Comparison of ENCODE assay signal across 8 mouse cellular contexts in the genomic region with DNA sequence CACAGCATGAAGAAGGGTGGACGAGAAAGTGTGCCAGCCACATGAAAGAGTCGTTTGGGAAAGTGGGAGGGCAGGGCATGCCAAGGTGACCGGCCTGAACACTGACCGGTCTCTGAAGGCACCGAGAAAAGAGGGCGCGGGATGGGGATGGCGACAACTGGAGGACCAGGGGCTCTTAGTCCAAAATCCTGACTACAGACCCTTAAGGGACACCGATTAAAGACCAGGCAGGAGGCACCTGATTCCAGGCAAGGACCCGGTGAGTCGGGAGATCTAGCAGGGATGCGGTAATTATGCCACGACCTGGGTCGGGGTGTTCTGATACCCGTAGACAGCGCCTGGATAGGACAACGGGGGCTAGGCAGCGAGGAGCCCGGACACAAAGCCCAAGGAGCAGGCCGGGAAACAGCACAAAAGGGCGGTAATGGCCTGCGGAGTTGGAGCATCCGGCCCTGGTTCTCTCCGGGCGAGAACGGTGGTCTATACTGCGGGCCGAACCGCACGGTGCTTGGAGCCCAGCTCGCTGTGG. TPM values are rescaled to one million over a fixed set of nuclear protein-coding genes. Genes with fewer than 3 reads are reported as not detected.
DNase-seq lines count a peak whose midpoint lies in the region; ATAC-seq and TF ChIP-seq lines count a peak whose summit lies in the region.

No protein-coding gene starts in this region.

- H3K9me3 ChIP-seq in heart, embryonic 11.5 days (replicated peaks; ENCODE audit: control insufficient read depth, low read length), result no peaks in the 10 kb centered on the region
- H3K9me3 ChIP-seq in G1E (replicated peaks), result no peaks in the 10 kb centered on the region
- H3K9me3 ChIP-seq in intestine, postnatal 0 days (ENCODE audit: control insufficient read depth), result no peaks in the 10 kb centered on the region
- H3K9me3 ChIP-seq in midbrain, embryonic 12.5 days, result no peaks in the 10 kb centered on the region

- TF ChIP-seq POLR2A in embryonic fibroblast, embryonic 13.5 days (IDR thresholded peaks at IDR 0.05; ENCODE audit: low read depth, low read length), result 0 out of 2 replicates have a peak, but pooled peaks have one; percentile 15

- peaks cover 12% of the 10 kb centered on the region for H3K4me1 ChIP-seq in heart, embryonic 11.5 days (ENCODE audit: control insufficient read depth, insufficient read depth, low read length)
- peaks cover 59% of the 10 kb centered on the region for H3K4me1 ChIP-seq in G1E (ENCODE audit: insufficient read depth, low read depth, low read length)
- no peaks in the 10 kb centered on the region for H3K4me1 ChIP-seq in embryonic fibroblast, embryonic 13.5 days (ENCODE audit: control insufficient read depth, insufficient read depth, low read length)
- peaks cover 7% of the 10 kb centered on the region; the same call in 1 of the 2 replicates for H3K4me1 ChIP-seq in intestine, postnatal 0 days (replicated peaks; ENCODE audit: control insufficient read depth, insufficient read depth, low read length)
- H3K4me1 ChIP-seq in midbrain, embryonic 12.5 days, result peaks cover 13% of the 10 kb centered on the region

- H3K4me2 ChIP-seq in heart, embryonic 11.5 days, result peak overlapping the region; percentile 100
- H3K4me2 ChIP-seq in intestine, postnatal 0 days (replicated peaks; ENCODE audit: low read depth), result peak overlapping the region; percentile 98
- peak overlapping the region; percentile 88 for H3K4me2 ChIP-seq in midbrain, embryonic 12.5 days (replicated peaks)

- no peak for TF ChIP-seq CTCF in G1E (IDR thresholded peaks at IDR 0.05; ENCODE audit: low read depth, low read length)
- no peak for TF ChIP-seq CTCF in embryonic fibroblast, embryonic 13.5 days (IDR thresholded peaks at IDR 0.05; ENCODE audit: borderline replicate concordance, insufficient read depth, low read length)
- TF ChIP-seq CTCF in intestine, postnatal 0 days (IDR thresholded peaks at IDR 0.05; ENCODE audit: low read depth), result no peak

- WGBS in heart, embryonic 11.5 days (ENCODE audit: insufficient replicate concordance), result under 1% methylated on average over 30 of the region's 31 CpGs
- WGBS in intestine, postnatal 0 days, result under 1% methylated on average over 31 of the region's 31 CpGs
- WGBS in midbrain, embryonic 12.5 days, result under 1% methylated on average over 31 of the region's 31 CpGs

- peak overlapping the region; percentile 73 for H3K4me3 ChIP-seq in heart, embryonic 11.5 days (ENCODE audit: low read depth, low read length)
- peak overlapping the region; percentile 82 for H3K4me3 ChIP-seq in G1E (ENCODE audit: low read depth, low read length)
- H3K4me3 ChIP-seq in embryonic fibroblast, embryonic 13.5 days (ENCODE audit: insufficient read depth, low read length), result peak overlapping the region; percentile 68
- peak overlapping the region; percentile 62 for H3K4me3 ChIP-seq in intestine, postnatal 0 days (ENCODE audit: low read depth, low read length)
- H3K4me3 ChIP-seq in midbrain, embryonic 12.5 days, result peak overlapping the region; percentile 69

- peak; percentile 8; the same call in 1 of the 2 replicates for ATAC-seq in heart, embryonic 11.5 days (replicated peaks; ENCODE audit: insufficient number of reproducible peaks, low FRiP score, low TSS enrichment)
- ATAC-seq in G1E (ENCODE audit: extremely low read depth, insufficient number of reproducible peaks, low FRiP score, poor library complexity, severe bottlenecking), result no peak
- no peak for ATAC-seq in intestine, postnatal 0 days
- ATAC-seq in midbrain, embryonic 12.5 days (ENCODE audit: low FRiP score, low read depth), result no peak; the same call in 1 of the 2 replicates

- no peak for DNase-seq in heart, postnatal 25 days (ENCODE audit: low spot score)
- DNase-seq in G1E (ENCODE audit: low spot score), result peak; percentile 41
- no peak for DNase-seq in gastrocnemius, postnatal 4 days (ENCODE audit: low spot score in 2 of 2)
- no peak for DNase-seq in left cerebral cortex, postnatal 36 days (ENCODE audit: low spot score in 2 of 2)

- intact Hi-C loops in heart, postnatal 25 days (cut with DNase I), result loop anchor here (1.0 kb wide), 1 partner anchor 42 kb away; no protein-coding TSS in a partner anchor
- intact Hi-C loops in left cerebral cortex, postnatal 36 days (cut with DNase I), result loop anchor here (1.0 kb wide), 1 partner anchor 42 kb away; no protein-coding TSS in a partner anchor

- 0 out of 2 replicates have a peak, but pooled peaks cover 4% of the 10 kb centered on the region for H3K27me3 ChIP-seq in heart, embryonic 11.5 days (ENCODE audit: control insufficient read depth, insufficient read depth, low read length)
- peaks cover 11% of the 10 kb centered on the region for H3K27me3 ChIP-seq in G1E (ENCODE audit: insufficient read depth, low read length)
- no peaks in the 10 kb centered on the region for H3K27me3 ChIP-seq in intestine, postnatal 0 days (replicated peaks; ENCODE audit: control insufficient read depth, insufficient read depth, low read length)
- no peaks in the 10 kb centered on the region; the same call in 1 of the 2 replicates for H3K27me3 ChIP-seq in midbrain, embryonic 12.5 days

- peak overlapping the region; percentile 57; the same call in 1 of the 2 replicates for H3K27ac ChIP-seq in heart, embryonic 11.5 days (ENCODE audit: low read depth, low read length)
- peak overlapping the region; percentile 4; the same call in 1 of the 2 replicates for H3K27ac ChIP-seq in embryonic fibroblast, embryonic 13.5 days (ENCODE audit: insufficient read depth, low read length)
- H3K27ac ChIP-seq in intestine, postnatal 0 days (ENCODE audit: low read depth, low read length), result peak overlapping the region; percentile 90
- H3K27ac ChIP-seq in midbrain, embryonic 12.5 days (replicated peaks), result peak overlapping the region; percentile 94

- no peaks in the 10 kb centered on the region for H3K36me3 ChIP-seq in heart, embryonic 11.5 days (ENCODE audit: control insufficient read depth, insufficient read depth, low read length)
- peaks cover 6% of the 10 kb centered on the region for H3K36me3 ChIP-seq in G1E (replicated peaks)
- no peaks in the 10 kb centered on the region; the same call in 1 of the 2 replicates for H3K36me3 ChIP-seq in intestine, postnatal 0 days (ENCODE audit: control insufficient read depth, insufficient read depth)
- H3K36me3 ChIP-seq in midbrain, embryonic 12.5 days, result no peaks in the 10 kb centered on the region

- H3K9ac ChIP-seq in heart, embryonic 11.5 days (ENCODE audit: low read depth, low read length), result peak overlapping the region; percentile 86
- H3K9ac ChIP-seq in intestine, postnatal 0 days (ENCODE audit: low read depth, low read length), result peak overlapping the region; percentile 81
- peak overlapping the region; percentile 92 for H3K9ac ChIP-seq in midbrain, embryonic 12.5 days (replicated peaks)

RNA-seq across cellular contexts. Expression of gene Slc43a2, which starts 0.6 kb away (rescaled TPM):
- 2.7 and 4.2 TPM in 2 replicates for polyA plus RNA-seq in heart, embryonic 11.5 days (2014; fragmentation: Nextera tagmentation; extraction: Ambion mirVana)
- total RNA-seq in heart, postnatal 25 days (2021), result 10 to 100 TPM; 14.9 to 18.2 TPM
- 11.5 and 14.2 TPM in 2 replicates for total RNA-seq in G1E (2014; fragmentation: Nextera tagmentation)
- 3.8 and 4.2 TPM in 2 replicates for total RNA-seq in G1E (2017)
- 5.3 and 7.5 TPM in 2 replicates for polyA plus RNA-seq in G1E (2012)
- 5.4 and 6.9 TPM in 2 replicates for polyA plus RNA-seq in embryonic fibroblast, embryonic 13.5 days (2011; ENCODE audit: insufficient read length, low read depth, missing spikeins)
- 46.4 and 59.5 TPM in 2 replicates for polyA plus RNA-seq in intestine, postnatal 0 days (2015; fragmentation: Nextera tagmentation; extraction: Ambion mirVana)
- polyA plus RNA-seq in midbrain, embryonic 12.5 days (2016; fragmentation: Nextera tagmentation; extraction: Ambion mirVana), result 12.7 and 15.4 TPM in 2 replicates
- 10 to 100 TPM; 22.2 to 25.0 TPM for total RNA-seq in gastrocnemius, postnatal 4 days (2021)
- 10 to 100 TPM; 51.1 to 63.1 TPM for total RNA-seq in left cerebral cortex, postnatal 36 days (2021)

RNA-seq across cellular contexts. Expression of gene Scarf1, which starts 17.6 kb away (rescaled TPM):
- 7.6 and 8.7 TPM in 2 replicates for polyA plus RNA-seq in heart, embryonic 11.5 days (2014; fragmentation: Nextera tagmentation; extraction: Ambion mirVana)
- total RNA-seq in heart, postnatal 25 days (2021), result 10 to 100 TPM in 1 of 2 experiments, 1 to 10 TPM in 1; 8.5 to 12.1 TPM
- not detected in 2 replicates for total RNA-seq in G1E (2014; fragmentation: Nextera tagmentation)
- total RNA-seq in G1E (2017), result 0.11 TPM in 1 of 2 replicates, not detected in the other
- 0.03 and 0.08 TPM in 2 replicates for polyA plus RNA-seq in G1E (2012)
- 0.25 TPM in 1 of 2 replicates, not detected in the other for polyA plus RNA-seq in embryonic fibroblast, embryonic 13.5 days (2011; ENCODE audit: insufficient read length, low read depth, missing spikeins)
- 2.8 and 3.2 TPM in 2 replicates for polyA plus RNA-seq in intestine, postnatal 0 days (2015; fragmentation: Nextera tagmentation; extraction: Ambion mirVana)
- polyA plus RNA-seq in midbrain, embryonic 12.5 days (2016; fragmentation: Nextera tagmentation; extraction: Ambion mirVana), result 4.7 TPM in 2 replicates
- total RNA-seq in gastrocnemius, postnatal 4 days (2021), result 1 to 10 TPM; 7.5 to 9.0 TPM
- 1 to 10 TPM; 1.2 to 1.8 TPM for total RNA-seq in left cerebral cortex, postnatal 36 days (2021)

RNA-seq across cellular contexts. Expression of gene Rilp, which starts 21.0 kb away (rescaled TPM):
- 0.94 and 2.0 TPM in 2 replicates for polyA plus RNA-seq in heart, embryonic 11.5 days (2014; fragmentation: Nextera tagmentation; extraction: Ambion mirVana)
- total RNA-seq in heart, postnatal 25 days (2021), result 10 to 100 TPM; 47.4 to 47.8 TPM
- total RNA-seq in G1E (2014; fragmentation: Nextera tagmentation) (1.1 and 1.2 TPM in 2 replicates), G1E (2017) (0.29 and 0.49 TPM in 2 replicates)
- 0.18 and 0.25 TPM in 2 replicates for polyA plus RNA-seq in G1E (2012)
- 1.7 TPM in 2 replicates for polyA plus RNA-seq in embryonic fibroblast, embryonic 13.5 days (2011; ENCODE audit: insufficient read length, low read depth, missing spikeins)
- 6.8 and 6.9 TPM in 2 replicates for polyA plus RNA-seq in intestine, postnatal 0 days (2015; fragmentation: Nextera tagmentation; extraction: Ambion mirVana)
- polyA plus RNA-seq in midbrain, embryonic 12.5 days (2016; fragmentation: Nextera tagmentation; extraction: Ambion mirVana), result 0.30 and 0.66 TPM in 2 replicates
- total RNA-seq in gastrocnemius, postnatal 4 days (2021), result 10 to 100 TPM; 16.4 to 24.5 TPM
- total RNA-seq in left cerebral cortex, postnatal 36 days (2021), result 1 to 10 TPM; 1.9 to 2.3 TPM

RNA-seq across cellular contexts. Expression of gene Prpf8, which starts 44.3 kb away (rescaled TPM):
- polyA plus RNA-seq in heart, embryonic 11.5 days (2014; fragmentation: Nextera tagmentation; extraction: Ambion mirVana), result 56.1 and 62.1 TPM in 2 replicates
- 10 to 100 TPM; 78.7 to 89.4 TPM for total RNA-seq in heart, postnatal 25 days (2021)
- total RNA-seq in G1E (2014; fragmentation: Nextera tagmentation) (537 and 539 TPM in 2 replicates), G1E (2017) (147 and 150 TPM in 2 replicates)
- polyA plus RNA-seq in G1E (2012), result 55.3 and 90.1 TPM in 2 replicates
- polyA plus RNA-seq in embryonic fibroblast, embryonic 13.5 days (2011; ENCODE audit: insufficient read length, low read depth, missing spikeins), result 127 and 132 TPM in 2 replicates
- 15.4 and 15.5 TPM in 2 replicates for polyA plus RNA-seq in intestine, postnatal 0 days (2015; fragmentation: Nextera tagmentation; extraction: Ambion mirVana)
- 78.5 and 81.6 TPM in 2 replicates for polyA plus RNA-seq in midbrain, embryonic 12.5 days (2016; fragmentation: Nextera tagmentation; extraction: Ambion mirVana)
- total RNA-seq in gastrocnemius, postnatal 4 days (2021), result 10 to 100 TPM; 97.2 TPM
- 100 to 1,000 TPM; 127 to 138 TPM for total RNA-seq in left cerebral cortex, postnatal 36 days (2021)

RNA-seq across cellular contexts. Expression of gene Pitpna, which starts 57.0 kb away (rescaled TPM):
- polyA plus RNA-seq in heart, embryonic 11.5 days (2014; fragmentation: Nextera tagmentation; extraction: Ambion mirVana), result 57.1 and 59.7 TPM in 2 replicates
- total RNA-seq in heart, postnatal 25 days (2021), result 100 to 1,000 TPM; 108 to 115 TPM
- total RNA-seq in G1E (2014; fragmentation: Nextera tagmentation), result 97.5 and 111 TPM in 2 replicates
- 33.0 and 43.2 TPM in 2 replicates for total RNA-seq in G1E (2017)
- 24.5 and 32.3 TPM in 2 replicates for polyA plus RNA-seq in G1E (2012)
- 160 and 204 TPM in 2 replicates for polyA plus RNA-seq in embryonic fibroblast, embryonic 13.5 days (2011; ENCODE audit: insufficient read length, low read depth, missing spikeins)
- 160 and 161 TPM in 2 replicates for polyA plus RNA-seq in intestine, postnatal 0 days (2015; fragmentation: Nextera tagmentation; extraction: Ambion mirVana)
- 107 and 114 TPM in 2 replicates for polyA plus RNA-seq in midbrain, embryonic 12.5 days (2016; fragmentation: Nextera tagmentation; extraction: Ambion mirVana)
- total RNA-seq in gastrocnemius, postnatal 4 days (2021), result 100 to 1,000 TPM; 106 to 117 TPM
- 100 to 1,000 TPM; 315 to 349 TPM for total RNA-seq in left cerebral cortex, postnatal 36 days (2021)

Comparison
In these comparisons a context has a peak if more than half of its experiments do, and no peak if none do; other contexts are left out.
1. H3K27ac ChIP-seq: peak in every context shown above with its lines; median percentile 94 in midbrain, embryonic 12.5 days; 90 in intestine, postnatal 0 days; 57 in heart, embryonic 11.5 days; 4 in embryonic fibroblast, embryonic 13.5 days.